Mouse (Mus musculus): Measurements from ENCODE around the gene Mark3.
A peak's percentile ranks its signal among the peaks of the same experiment; 100 is the strongest.

The Mark3 gene

GRCm38 (mm10) chr12:111672581-111672980 lies 98.3 kb downstream of the Mark3 start:
- peak in 1 of 2 experiments; percentile 31 for DNase-seq (ENCODE audit: low spot score in 2 of 2)

DNA sequence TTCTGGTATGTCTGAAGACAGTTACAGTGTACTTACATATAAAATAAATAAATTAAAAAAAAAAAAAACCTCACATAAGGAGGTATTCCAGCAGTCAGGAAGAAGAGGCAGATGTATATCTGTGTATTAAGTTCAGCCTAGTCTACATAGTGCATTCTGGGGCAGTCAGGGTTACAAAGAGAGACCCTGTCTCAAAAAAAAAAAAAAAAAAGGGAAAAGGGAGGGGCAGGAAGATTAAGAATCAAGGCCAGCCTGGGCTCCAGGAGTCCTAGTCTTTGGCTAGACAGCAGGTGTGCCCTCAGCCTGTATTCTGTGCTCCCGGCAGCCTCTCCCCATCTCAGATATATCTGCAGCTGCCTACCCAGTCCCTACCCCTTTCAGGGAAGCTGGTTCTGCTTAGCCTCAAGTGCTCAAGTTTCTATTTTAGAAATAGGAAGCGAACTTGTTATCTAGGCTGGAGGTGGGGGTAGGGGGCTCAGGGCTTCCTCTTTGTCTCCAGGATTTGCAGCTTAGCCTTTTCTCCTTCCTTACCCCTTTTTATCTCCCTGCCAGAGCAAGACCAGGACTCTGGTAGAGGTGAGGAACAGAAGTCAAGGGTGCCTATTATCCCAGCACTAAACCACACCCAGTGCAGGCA lies 100.6 kb downstream of the Mark3 start:
- DNase-seq (ENCODE audit: low spot score in 2 of 2): no peak

GRCm38 (mm10) chr12:111675797-111676580 lies 101.7 kb downstream of the Mark3 start:
- no peak for DNase-seq (ENCODE audit: low spot score in 2 of 2)

DNA sequence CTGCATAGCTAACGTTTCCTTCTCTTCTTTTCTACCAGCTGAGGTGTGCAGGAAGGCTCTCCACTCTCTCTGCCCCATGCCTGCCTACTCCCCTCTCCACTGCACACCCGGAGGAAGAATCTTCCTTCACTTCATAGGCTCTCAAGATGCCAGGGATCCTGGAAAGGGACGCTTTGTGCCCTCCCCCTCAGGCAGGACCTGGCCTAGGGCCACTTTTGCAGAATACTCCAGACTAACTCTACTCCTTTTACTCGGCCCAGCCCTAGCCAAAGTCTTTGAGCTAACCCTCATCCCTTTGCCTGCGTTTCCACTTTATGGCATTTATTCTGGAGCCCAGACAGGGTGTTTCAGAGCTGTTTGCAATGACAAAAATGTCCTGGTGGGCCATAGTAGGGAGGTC lies 103.1 kb downstream of the Mark3 start:
- DNase-seq (ENCODE audit: low spot score in 2 of 2): no peak

DNA sequence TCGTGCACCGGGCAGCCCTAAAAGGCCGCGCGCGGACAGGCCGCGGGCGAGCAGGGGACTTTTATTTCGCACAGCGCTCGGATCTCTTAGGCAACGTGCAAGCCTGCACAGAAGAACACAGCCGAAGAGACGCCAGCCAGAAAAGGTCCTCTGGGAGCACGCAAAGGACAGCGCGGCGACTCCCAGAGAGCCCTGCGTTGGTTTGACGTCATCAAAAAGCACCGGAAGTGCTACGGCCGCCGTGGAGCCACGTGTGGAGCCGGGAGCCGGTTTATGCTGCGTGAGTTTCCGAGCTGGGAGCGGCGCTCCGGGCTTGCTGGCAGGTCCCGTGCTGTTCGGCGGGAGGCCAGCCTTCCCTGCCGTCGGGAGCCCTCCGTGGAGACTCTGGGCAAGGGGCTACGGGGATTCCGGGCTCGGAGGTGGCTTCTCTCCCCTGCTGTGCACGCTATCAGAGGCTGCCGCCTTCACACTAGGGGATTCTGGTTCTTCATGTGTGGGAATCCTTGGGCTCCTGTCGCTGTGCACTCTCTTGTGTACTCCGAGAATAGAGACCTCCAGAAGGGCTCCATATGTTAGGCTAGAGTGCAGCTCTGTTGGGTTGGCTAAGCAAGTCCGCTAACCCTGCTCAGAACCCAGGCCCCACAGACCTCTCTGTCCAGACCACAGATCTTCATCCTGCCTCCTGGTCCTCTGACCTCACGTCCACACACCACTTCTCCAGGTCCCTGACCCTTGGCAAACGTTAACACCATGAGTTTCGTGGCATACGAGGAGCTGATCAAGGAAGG lies 103.8 kb downstream of the Mark3 start, which contains the start of gene Trmt61a:
TSS of gene Trmt61a (plus strand) at position 224 of the 788 bp plus-strand sequence.
- peak; percentile 80 to 81 for DNase-seq (ENCODE audit: low spot score in 2 of 2)

DNA sequence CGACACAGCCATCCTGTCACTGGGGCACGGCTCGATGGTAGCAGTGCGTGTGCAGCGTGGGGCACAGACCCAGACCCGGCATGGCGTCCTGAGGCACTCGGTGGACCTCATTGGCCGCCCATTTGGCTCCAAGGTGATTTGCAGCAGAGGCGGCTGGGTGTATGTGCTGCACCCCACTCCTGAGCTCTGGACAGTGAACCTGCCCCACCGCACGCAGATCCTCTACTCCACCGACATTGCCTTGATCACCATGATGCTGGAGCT lies 104.3 kb downstream of the Mark3 start:
- no peak for DNase-seq (ENCODE audit: low spot score in 2 of 2)

DNA sequence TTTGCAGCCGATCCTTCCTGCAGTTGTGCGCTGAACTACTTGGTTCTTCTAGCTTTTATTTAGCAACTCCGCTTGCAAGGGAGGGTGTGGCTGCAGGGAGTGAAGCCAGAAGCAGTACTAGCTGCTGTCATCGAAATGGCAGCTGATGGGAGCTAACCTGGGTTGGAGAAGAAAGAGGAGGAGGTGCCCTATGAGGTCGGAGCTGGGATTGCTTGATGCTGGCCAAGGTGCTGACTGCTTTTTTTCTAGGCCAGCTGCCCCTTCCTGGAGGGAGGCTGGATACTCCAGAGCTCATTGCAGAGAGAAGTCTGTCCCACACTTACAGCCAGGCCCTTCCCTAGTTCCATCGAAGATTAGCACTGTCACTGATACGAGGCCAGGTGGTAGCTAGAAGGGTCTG lies 104.7 kb downstream of the Mark3 start:
- DNase-seq (ENCODE audit: low spot score in 2 of 2): no peak

GRCm38 (mm10) chr12:111680661-111681060 lies 106.3 kb downstream of the Mark3 start:
- no peak for DNase-seq (ENCODE audit: low spot score in 2 of 2)

- no peak for DNase-seq (ENCODE audit: low spot score in 2 of 2)
These were observed 107.0 kb downstream of the Mark3 start for GRCm38 (mm10) chr12:111681305-111681704.

GRCm38 (mm10) chr12:111682003-111682402 lies 107.7 kb downstream of the Mark3 start:
- DNase-seq (ENCODE audit: low spot score in 2 of 2): no peak

DNA sequence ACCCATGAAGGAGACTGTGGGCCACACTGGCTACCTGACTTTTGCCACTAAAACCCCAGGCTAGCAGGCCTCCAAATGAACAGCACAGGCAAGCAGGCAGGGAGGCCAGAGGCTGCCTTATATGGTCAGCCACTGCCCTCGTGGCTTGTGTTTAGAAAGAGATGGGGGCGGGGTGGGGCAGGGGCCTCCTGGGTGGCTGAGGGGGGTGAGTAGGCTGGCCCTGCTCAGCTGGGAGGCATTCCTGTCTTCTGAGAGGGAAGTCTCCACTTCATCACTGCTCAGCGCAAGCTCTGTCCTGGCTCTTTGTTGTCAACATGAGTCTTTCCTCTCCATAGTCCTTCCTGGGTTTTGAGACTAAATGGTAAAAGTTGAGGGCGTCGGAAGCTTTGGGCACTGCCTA lies 108.5 kb downstream of the Mark3 start:
- no peak for DNase-seq (ENCODE audit: low spot score in 2 of 2)

DNA sequence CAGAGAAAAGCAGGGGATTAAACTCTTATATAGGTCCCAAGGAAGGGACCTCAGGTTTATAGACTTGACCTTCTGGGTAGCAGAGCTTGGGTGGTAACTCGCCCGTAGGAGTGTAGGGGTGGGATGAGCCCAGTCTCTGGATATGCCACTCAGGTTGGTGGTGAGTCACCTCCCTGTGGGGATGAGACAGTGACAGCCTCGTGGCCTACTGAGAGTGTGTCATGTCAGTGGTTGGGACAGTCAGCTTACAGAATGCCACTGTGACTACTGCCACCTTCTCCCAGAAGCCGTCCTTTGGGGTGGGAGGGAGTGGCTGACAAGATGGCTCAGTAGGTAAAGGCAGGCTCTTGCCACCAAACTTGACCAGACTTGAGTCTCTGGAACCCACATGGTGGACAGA lies 112.1 kb downstream of the Mark3 start:
- no peak for DNase-seq (ENCODE audit: low spot score in 2 of 2)

GRCm38 (mm10) chr12:111687350-111688068 lies 113.2 kb downstream of the Mark3 start:
- no peak for DNase-seq (ENCODE audit: low spot score in 2 of 2)

GRCm38 (mm10) chr12:111688069-111688428 lies 113.7 kb downstream of the Mark3 start:
- DNase-seq (ENCODE audit: low spot score in 2 of 2): no peak

- DNase-seq (ENCODE audit: low spot score in 2 of 2): no peak
These were observed 115.1 kb downstream of the Mark3 start for GRCm38 (mm10) chr12:111689426-111689825.

DNA sequence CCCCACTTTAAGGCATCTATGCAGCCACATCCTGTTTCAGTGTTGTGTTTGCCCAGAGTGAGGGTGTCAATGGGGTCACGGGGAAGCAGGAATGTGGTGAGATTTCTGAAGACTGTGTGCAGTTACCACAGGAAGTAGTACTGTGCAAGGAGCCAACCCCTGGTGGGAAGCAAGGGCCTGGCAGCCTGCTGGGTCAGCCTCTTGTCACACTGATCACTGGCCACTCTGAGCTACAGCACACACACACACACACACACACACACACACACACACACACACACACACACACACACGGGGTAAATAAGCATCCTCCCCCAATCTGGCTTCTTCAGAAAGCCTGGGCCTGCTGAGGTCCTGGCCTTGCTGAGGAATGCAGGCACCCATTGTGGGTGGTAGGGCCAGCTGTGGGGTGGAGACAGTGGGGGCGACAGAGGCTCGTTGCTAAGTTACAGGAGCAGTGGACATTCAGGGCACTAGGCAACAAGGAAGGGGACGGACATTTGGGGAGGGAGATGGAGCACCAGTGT lies 117.1 kb downstream of the Mark3 start:
- no peak for DNase-seq (ENCODE audit: low spot score in 2 of 2)

DNA sequence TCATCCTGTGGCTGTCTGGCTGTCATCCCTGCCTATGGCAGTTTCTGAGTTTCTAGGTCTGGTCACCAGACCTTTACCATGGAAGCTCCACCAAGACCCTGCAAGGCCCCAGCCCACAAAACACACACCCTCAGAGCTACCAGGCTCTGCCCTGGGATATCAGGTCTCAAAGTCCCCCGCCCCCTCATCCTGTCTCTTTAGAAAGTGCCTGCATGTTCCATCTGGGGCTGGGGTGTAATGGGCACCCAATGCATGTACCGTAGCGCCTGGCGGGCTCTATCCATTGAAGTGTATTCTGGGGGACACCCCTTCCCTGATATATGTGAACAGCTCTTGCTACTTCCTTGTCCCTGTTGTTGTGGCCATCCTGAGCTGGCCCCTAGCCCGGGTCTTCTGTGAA lies 118.6 kb downstream of the Mark3 start:
- DNase-seq (ENCODE audit: low spot score in 2 of 2): no peak

GRCm38 (mm10) chr12:111693341-111694270 lies 119.3 kb downstream of the Mark3 start:
- peak; percentile 59 to 84 for DNase-seq (ENCODE audit: low spot score in 2 of 2)

GRCm38 (mm10) chr12:111694271-111694781 lies 120.0 kb downstream of the Mark3 start:
- DNase-seq (ENCODE audit: low spot score in 2 of 2): no peak
